Mouse (Mus musculus) lung, embryonic 15.5 days (tissue): ENCODE data around the gene 2310061I04Rik. TPM values are rescaled to one million over a fixed set of nuclear protein-coding genes. Genes with fewer than 3 reads are reported as not detected.

Experiments
- microRNA counts: library from miRNA; unstranded; fragments of <30 nt; microRNA quantifications from one replicate; lab custom pipeline; 2016
- microRNA-seq: library from miRNA; unstranded; fragments of <30 nt; microRNA quantifications from one replicate; pipeline ENCODE4, GENCODE M21; 2016
- polyA plus RNA-seq: library from polyadenylated mRNA; unstranded; fragments of >200 nt; fragmentation: Nextera tagmentation; extraction: Ambion mirVana; gene quantifications from 2 replicates; pipeline ENCODE4 v1.2.1, GENCODE M21; 2015

The 2310061I04Rik gene
- polyA plus RNA-seq, 1 experiment from 2014 or later, result 20.5 TPM

MicroRNA genes within 50 kb of the gene (microRNA counts, 519-probe panel; counts per million panel counts)
- microRNA mmu-miR-1894-3p (lab: Ali Mortazavi, UCI), result 19.7 counts per million
- microRNA mmu-miR-1894-5p (lab: Ali Mortazavi, UCI), result 2,137 counts per million, percentile 23 among the panel's probes with 10 or more counts

Small RNAs within 50 kb of the gene (microRNA-seq; reads per million reads assigned to microRNA genes)
- gene Gm28033 (not detected), gene Mir1894 (not detected)

Other genes with a start within 250 kb of the 2310061I04Rik start
- 20.7 and 22.4 TPM in 2 replicates for gene Vars2, start 229.8 kb downstream of the 2310061I04Rik start, polyA plus RNA-seq
- gene Gtf2h4, start 223.7 kb downstream of the 2310061I04Rik start, polyA plus RNA-seq, result 48.8 and 49.9 TPM in 2 replicates
- gene Ddr1, start 192.8 kb downstream of the 2310061I04Rik start, polyA plus RNA-seq, result 46.8 and 51.9 TPM in 2 replicates
- 17.9 and 21.0 TPM in 2 replicates for gene Ier3, start 75.7 kb downstream of the 2310061I04Rik start, polyA plus RNA-seq
- 50.1 and 54.4 TPM in 2 replicates for gene Flot1, start 74.2 kb downstream of the 2310061I04Rik start, polyA plus RNA-seq
- gene Tubb5, start 59.1 kb downstream of the 2310061I04Rik start, polyA plus RNA-seq, result 1,042 and 1,079 TPM in 2 replicates
- gene Mdc1, start 55.9 kb downstream of the 2310061I04Rik start, polyA plus RNA-seq, result 24.1 and 24.7 TPM in 2 replicates
- 71.0 and 73.3 TPM in 2 replicates for gene Nrm, start 36.1 kb downstream of the 2310061I04Rik start, polyA plus RNA-seq
- gene Ppp1r18, start 31.8 kb downstream of the 2310061I04Rik start, polyA plus RNA-seq, result 21.3 and 23.4 TPM in 2 replicates
- 42.0 and 42.1 TPM in 2 replicates for gene Dhx16, start 17.6 kb downstream of the 2310061I04Rik start, polyA plus RNA-seq
- 58.3 and 63.6 TPM in 2 replicates for gene Atat1, start 12.6 kb upstream of the 2310061I04Rik start, polyA plus RNA-seq
- gene Mrps18b, start 19.0 kb upstream of the 2310061I04Rik start, polyA plus RNA-seq, result 73.9 and 77.5 TPM in 2 replicates
- 35.9 and 38.2 TPM in 2 replicates for gene Ppp1r10, start 19.0 kb upstream of the 2310061I04Rik start, polyA plus RNA-seq
- gene Abcf1, start 72.3 kb upstream of the 2310061I04Rik start, polyA plus RNA-seq, result 71.6 and 87.8 TPM in 2 replicates
- gene Gnl1, start 82.4 kb upstream of the 2310061I04Rik start, polyA plus RNA-seq, result 49.4 and 50.3 TPM in 2 replicates
- 29.3 and 32.4 TPM in 2 replicates for gene Prr3, start 82.8 kb upstream of the 2310061I04Rik start, polyA plus RNA-seq
- gene H2-T24, start 123.1 kb upstream of the 2310061I04Rik start, polyA plus RNA-seq, result 2.2 and 3.2 TPM in 2 replicates
- 6.1 and 8.4 TPM in 2 replicates for gene H2-T23, start 135.4 kb upstream of the 2310061I04Rik start, polyA plus RNA-seq
- 16.1 and 18.4 TPM in 2 replicates for gene H2-T22, start 145.3 kb upstream of the 2310061I04Rik start, polyA plus RNA-seq
- not detected in 2 replicates for gene Gm6034, start 145.5 kb upstream of the 2310061I04Rik start, polyA plus RNA-seq
- not detected in 2 replicates for gene Gm11127, start 160.9 kb upstream of the 2310061I04Rik start, polyA plus RNA-seq
- gene Gm19684, start 224.2 kb upstream of the 2310061I04Rik start, polyA plus RNA-seq, result not detected in 2 replicates
- 0.19 TPM in 1 of 2 replicates, not detected in the other for gene Gm7030, start 232.0 kb upstream of the 2310061I04Rik start, polyA plus RNA-seq